ENCODE assay signal across 9 mouse cellular contexts in the genomic region with DNA sequence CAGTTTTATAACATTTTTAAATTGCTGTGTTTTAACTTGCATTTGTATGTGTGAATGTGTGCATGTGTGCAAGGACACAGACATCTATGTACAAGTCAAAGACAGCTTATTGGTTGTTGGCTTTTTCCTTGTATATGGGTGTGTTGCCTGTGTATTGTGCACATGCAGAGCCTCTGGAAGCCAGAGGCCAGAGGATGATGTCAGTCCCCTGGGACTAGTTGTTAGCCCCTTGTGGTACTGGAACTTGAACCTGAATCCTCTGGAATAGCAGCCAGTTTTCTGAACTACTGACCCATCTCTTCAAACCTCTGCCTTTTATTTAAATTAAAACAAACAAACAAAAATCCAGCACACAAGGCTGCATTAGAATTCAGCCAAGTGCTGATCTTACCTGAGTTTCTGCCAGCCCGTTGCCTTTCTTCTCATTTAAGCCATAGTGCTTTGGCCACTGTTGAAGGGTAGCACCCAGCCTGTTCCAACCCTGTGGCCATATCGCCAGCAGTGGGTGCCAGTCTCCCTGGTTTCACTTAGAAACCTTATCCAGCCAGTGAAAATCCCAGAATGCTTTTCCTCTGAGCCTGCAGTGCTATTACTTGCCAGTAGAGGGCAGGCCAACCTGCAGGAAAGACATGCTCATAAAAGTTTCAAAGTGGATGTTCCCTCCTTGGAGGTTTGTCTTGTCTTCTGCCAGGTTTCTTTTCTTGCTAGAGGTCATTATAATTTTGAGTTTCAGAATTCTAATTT. TPM values are rescaled to one million over a fixed set of nuclear protein-coding genes. Genes with fewer than 3 reads are reported as not detected.
DNase-seq lines count a peak whose midpoint lies in the region; ATAC-seq lines count a peak whose summit lies in the region.
"Had no signal": no experiment of that assay in that cellular context is flagged by ENCODE, and none has a peak within 500 bp of the region (broad histone marks: within the 10 kb centered on the region; RNA-seq: fewer than 3 reads in every experiment).

No protein-coding gene starts in this region.

- no peak overlapping the region for H3K9ac ChIP-seq in hindbrain, embryonic 15.5 days
- H3K9ac ChIP-seq: neural tube, embryonic 13.5 days had no signal

- no peak overlapping the region for H3K4me3 ChIP-seq in hindbrain, embryonic 15.5 days
- H3K4me3 ChIP-seq: neural tube, embryonic 13.5 days had no signal

- H3K9me3 ChIP-seq in hindbrain, embryonic 15.5 days, result no peaks in the 10 kb centered on the region
- H3K9me3 ChIP-seq: neural tube, embryonic 13.5 days had no signal

- no peaks in the 10 kb centered on the region for H3K4me1 ChIP-seq in hindbrain, embryonic 15.5 days (replicated peaks)
- H3K4me1 ChIP-seq: neural tube, embryonic 13.5 days had no signal

- H3K4me2 ChIP-seq in hindbrain, embryonic 15.5 days, result no peak overlapping the region
- H3K4me2 ChIP-seq: neural tube, embryonic 13.5 days had no signal

- no peak overlapping the region for H3K27ac ChIP-seq in hindbrain, embryonic 15.5 days (replicated peaks)
- H3K27ac ChIP-seq: neural tube, embryonic 13.5 days had no signal

- H3K36me3 ChIP-seq in hindbrain, embryonic 15.5 days, result peaks cover 48% of the 10 kb centered on the region

- DNase-seq in R1 (ENCODE audit: low read depth, low spot score), result peak; percentile 83
- peak; percentile 80 for DNase-seq in cerebellum, adult 8-10 months
- DNase-seq in frontal cortex, adult 2 months (ENCODE audit: extremely low spot score in 1 of 2, low spot score in 1 of 2), result peak; percentile 66 to 91
- DNase-seq in left cerebral cortex, adult 11 months (ENCODE audit: low spot score), result peak; percentile 65
- DNase-seq in lung, postnatal 4 days, result peak; percentile 77 to 89
- DNase-seq in right cerebral cortex, postnatal 25 days, result peak; percentile 68
- DNase-seq in urinary bladder, postnatal 25 days (ENCODE audit: low spot score), result peak; percentile 77

- ATAC-seq in hindbrain, embryonic 15.5 days (ENCODE audit: low FRiP score, low read depth), result peak; percentile 54; the same call in 1 of the 2 replicates

- 28% methylated on average over 2 of the region's 2 CpGs for whole genome bisulfite sequencing in hindbrain, embryonic 15.5 days

- no peaks in the 10 kb centered on the region for H3K27me3 ChIP-seq in hindbrain, embryonic 15.5 days
- H3K27me3 ChIP-seq: neural tube, embryonic 13.5 days had no signal

RNA-seq across cellular contexts. Expression of a gene that starts 10.1 kb away (rescaled TPM):
- 41.7 and 43.9 TPM in 2 replicates for polyA plus RNA-seq in frontal cortex, adult 2 months (2012; rRNA removed)
- 61.1 and 61.6 TPM in 2 replicates for polyA plus RNA-seq in hindbrain, embryonic 15.5 days (2015; fragmentation: Nextera tagmentation; extraction: Ambion mirVana)

RNA-seq across cellular contexts. Expression of a gene that starts 10.2 kb away (rescaled TPM):
- polyA plus RNA-seq in frontal cortex, adult 2 months (2012; rRNA removed), result 777 and 820 TPM in 2 replicates
- polyA plus RNA-seq in hindbrain, embryonic 15.5 days (2015; fragmentation: Nextera tagmentation; extraction: Ambion mirVana), result 520 and 546 TPM in 2 replicates

RNA-seq across cellular contexts. Expression of a gene that starts 34.3 kb away (rescaled TPM):
- 29.1 and 29.2 TPM in 2 replicates for polyA plus RNA-seq in frontal cortex, adult 2 months (2012; rRNA removed)
- polyA plus RNA-seq in hindbrain, embryonic 15.5 days (2015; fragmentation: Nextera tagmentation; extraction: Ambion mirVana), result 42.6 and 43.0 TPM in 2 replicates

RNA-seq across cellular contexts. Expression of a gene that starts 53.3 kb away (rescaled TPM):
- polyA plus RNA-seq in frontal cortex, adult 2 months (2012; rRNA removed), result 0.40 and 0.42 TPM in 2 replicates
- polyA plus RNA-seq in hindbrain, embryonic 15.5 days (2015; fragmentation: Nextera tagmentation; extraction: Ambion mirVana), result 0.08 and 0.32 TPM in 2 replicates
